Mouse (Mus musculus): ENCODE measurements around the gene Col11a2. TPM values are rescaled to one million over a fixed set of nuclear protein-coding genes. Genes with fewer than 3 reads are reported as not detected.

Col11a2 gene
- total RNA-seq, 2 experiments from 2014 or later: 1.2 to 2.1 TPM

DNA sequence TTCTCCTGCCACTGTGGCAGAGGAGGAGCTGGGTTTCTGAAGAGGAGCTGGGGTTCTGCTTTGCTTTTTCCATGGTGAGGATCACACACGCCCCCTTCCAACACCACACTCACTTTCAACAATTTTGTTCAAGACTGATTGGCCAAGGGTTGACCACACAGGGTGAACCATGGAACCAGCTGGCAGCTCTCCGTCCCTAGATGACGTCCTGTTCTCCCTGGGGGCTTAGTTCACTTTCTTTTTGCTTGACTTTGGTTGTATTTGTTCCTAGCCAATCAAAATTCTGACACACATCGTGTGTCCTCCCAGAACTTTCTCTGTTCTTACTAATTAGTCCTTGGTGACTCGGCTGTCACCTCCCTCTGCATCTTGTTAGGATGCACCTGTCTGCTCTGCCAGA is 58.0 kb downstream of the Col11a2 start:
- peak; percentile 34 for ATAC-seq (replicated peaks; ENCODE audit: poor library complexity, severe bottlenecking)

DNA sequence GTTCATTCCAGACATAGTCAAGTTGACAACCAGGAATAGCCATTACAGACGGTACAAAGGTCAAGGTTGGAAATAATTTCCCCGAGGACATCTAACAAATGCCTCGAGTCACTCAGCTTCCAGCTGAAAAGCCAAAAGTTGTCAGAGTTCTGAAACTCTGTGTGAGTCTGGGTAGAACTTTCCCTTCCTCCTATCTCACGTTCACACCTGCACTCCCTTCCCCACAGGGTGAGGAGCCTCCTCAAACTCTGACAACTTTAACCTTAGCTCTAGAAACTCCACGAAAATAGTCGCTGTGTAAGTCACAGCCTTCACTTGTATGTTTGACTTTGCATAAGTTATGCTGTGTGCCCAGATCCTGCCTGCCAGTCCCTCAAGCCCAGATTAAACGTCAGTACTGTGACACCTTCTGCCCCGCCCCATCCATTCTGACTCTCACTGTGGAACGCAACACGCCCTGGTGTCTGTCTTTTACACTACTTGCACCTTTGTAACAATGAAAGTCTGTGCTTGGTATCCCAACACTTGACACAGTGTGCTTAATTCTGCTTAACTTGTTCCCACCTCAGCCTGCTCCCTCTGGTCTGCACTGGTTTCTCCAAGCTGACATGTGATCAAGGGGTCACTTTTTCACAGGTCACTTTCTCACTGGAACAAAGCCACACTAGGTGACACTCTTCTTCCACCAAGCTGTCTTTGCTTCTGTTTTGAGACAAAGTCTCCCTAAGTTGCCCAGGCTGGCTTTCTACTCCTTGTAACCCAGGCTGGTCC is 59.7 kb downstream of the Col11a2 start:
- no peak for ATAC-seq (replicated peaks; ENCODE audit: poor library complexity, severe bottlenecking)

DNA sequence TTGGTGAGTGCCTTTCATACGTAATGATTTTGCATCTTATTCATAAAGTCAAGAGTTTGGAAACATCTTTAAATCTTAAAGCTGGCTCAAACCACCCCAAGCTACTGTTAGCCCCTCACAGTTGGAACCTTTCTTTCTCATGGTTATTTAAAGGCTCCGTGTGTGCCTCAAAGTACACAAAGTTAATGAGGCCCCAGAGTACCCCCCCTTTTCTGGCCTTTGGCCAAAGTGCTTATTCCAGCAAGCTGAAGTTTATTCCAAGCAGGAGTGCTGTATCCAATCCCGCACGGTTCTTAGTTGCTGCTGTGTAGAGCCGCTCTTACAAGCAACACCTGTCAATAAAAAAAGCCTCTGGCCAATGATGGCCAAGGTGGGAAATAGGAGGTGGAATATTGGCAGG is 60.3 kb downstream of the Col11a2 start:
- ATAC-seq (replicated peaks; ENCODE audit: poor library complexity, severe bottlenecking): no peak

DNA sequence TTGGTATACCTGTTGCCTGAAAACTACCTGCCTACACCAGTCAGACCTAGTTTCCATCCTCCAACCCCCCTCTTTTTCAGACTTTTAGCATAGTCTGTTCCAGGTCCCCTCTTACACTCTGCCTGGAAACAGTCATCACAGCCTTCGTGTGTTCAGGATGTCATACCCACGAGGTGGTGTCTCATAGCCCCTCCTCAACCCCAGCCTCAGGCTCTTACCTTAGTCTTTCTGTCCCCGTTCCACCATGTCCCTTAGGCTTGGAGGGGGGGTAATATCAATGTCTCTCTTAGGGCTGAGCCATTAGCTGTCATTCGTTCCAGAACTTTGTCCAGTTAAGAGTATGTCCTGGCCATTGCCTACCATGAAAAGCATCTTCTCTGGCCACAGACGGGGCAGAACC is 61.9 kb downstream of the Col11a2 start:
- no peak for ATAC-seq (replicated peaks; ENCODE audit: poor library complexity, severe bottlenecking)

DNA sequence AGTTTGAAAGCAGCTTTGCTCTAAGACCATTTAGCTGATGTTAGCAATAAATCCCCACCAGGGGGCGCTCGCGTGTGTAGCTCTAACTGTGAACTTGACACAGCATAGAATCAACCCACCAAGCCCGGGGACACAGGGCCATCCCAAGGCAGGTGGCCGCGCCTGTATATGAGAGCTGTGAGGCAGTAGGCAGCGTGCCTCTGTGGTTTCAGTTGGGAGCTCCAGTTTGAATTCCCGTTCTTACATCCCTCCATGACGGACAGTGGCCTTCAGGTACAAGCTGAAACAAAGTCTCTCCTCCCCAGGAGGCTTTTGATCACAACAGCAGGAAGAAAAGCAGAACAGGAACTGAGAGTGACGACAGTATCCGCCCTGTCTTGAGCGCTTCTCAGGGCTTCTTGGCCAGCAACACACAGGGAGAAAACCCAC is 62.4 kb downstream of the Col11a2 start:
- peak; percentile 81 for ATAC-seq (replicated peaks; ENCODE audit: poor library complexity, severe bottlenecking)

DNA sequence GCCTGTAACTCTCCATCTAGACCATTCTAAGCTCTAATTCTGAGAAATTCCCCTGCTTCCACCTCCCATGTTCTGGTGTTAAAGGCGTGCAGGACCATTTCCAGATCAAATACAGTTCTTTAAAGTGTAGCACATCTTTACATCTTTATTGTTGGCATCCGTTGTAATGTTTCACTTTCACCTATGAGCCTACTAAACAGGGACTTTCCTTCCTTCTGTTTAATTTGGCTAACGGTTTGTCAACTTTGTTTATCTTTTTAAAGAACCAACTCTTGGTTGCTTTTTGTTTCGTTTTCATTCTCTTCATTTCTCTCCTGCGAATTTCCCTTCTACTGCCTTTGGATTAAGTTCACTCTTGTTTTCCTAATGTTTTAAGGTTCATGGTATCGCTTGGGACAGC is 63.6 kb downstream of the Col11a2 start:
- no peak for ATAC-seq (replicated peaks; ENCODE audit: poor library complexity, severe bottlenecking)

DNA sequence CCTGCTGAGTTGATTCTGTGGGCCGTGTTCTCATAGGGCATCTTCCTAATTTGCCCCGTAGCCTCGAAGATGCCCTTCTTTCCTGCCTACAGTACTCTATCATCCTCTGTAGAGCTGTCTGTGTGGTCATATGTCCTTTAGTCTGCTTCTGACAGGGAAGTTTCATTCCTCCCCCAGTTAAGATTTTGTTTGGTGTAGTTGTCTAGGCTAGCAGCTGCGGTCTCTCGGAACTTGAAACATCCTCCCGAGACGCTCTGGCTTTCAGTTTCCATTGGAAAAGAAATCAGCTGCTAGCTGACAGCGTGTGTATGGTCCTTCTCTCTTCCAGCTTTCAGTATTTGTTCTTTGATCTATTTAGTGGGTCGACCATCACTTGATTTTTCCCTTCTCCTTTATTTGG is 65.6 kb downstream of the Col11a2 start:
- ATAC-seq (replicated peaks; ENCODE audit: poor library complexity, severe bottlenecking): no peak

DNA sequence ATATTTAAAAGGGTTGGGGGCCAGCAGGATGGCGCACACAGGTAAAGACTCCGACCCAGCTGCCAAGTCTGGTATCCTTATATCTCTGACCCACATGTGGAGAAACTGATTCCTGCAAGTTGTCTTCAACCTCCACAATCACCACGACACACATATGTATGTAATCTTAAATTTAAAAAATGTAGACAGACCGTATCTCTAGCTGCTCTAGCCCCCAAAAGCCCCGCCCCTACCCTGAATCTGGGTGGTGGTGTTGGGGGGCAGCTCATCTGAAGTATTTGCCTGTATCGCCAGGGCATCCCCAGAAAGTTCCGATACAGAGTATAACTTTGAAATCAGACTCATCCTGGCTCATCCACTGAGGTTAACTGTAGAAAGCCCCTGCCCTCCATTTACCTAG is 67.3 kb downstream of the Col11a2 start:
- no peak for ATAC-seq (replicated peaks; ENCODE audit: poor library complexity, severe bottlenecking)

DNA sequence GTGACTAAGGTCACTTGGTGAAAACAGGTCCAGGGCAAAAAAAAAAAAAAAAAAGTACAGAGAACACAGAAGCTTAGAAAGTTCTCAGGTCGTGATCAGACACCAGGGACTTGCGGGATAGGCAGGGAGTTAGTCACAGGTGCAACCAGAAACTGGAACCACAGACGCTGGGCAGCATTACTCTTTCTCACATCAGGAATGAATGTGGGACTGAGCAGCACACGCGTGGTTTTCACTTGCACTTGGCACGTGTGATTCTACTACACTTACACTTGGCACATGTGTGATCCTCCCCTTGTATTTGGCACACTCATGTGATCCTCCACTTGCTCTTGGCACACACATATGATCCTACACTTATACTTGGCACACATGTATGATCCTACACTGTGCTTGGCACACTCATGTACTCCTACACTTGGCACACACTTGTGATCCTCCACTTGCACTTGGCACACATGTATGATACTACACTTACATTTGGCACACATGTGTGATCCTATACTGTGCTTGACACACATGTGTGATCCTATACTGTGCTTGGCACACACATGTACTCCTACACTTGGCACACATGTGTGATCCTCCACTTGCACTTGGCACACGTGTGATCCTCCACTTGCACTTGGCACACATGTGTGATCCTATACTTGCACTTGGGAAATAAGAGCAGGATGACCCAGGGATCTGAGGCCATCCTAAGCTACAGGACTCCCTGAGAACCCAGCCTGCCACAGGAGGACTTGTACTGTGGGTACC is 68.1 kb downstream of the Col11a2 start:
- no peak for ATAC-seq (replicated peaks; ENCODE audit: poor library complexity, severe bottlenecking)

DNA sequence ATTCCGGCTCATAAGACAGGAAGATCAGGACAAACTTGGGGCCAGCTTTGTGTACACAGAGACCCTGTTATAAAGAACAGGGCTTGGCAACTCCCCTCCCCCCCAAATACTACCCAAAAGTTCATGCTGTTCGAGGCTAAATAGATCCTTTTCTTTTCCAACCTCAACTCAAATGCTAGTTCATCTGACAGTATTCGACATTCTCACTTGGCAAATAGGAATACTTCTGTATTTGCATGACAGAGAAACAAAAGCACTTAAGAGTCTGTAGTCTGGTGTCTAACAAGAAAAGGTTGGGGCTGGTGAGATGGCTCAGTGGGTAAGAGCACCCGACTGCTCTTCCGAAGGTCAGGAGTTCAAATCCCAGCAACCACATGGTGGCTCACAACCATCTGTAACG is 69.2 kb downstream of the Col11a2 start:
- ATAC-seq (replicated peaks; ENCODE audit: poor library complexity, severe bottlenecking): no peak

DNA sequence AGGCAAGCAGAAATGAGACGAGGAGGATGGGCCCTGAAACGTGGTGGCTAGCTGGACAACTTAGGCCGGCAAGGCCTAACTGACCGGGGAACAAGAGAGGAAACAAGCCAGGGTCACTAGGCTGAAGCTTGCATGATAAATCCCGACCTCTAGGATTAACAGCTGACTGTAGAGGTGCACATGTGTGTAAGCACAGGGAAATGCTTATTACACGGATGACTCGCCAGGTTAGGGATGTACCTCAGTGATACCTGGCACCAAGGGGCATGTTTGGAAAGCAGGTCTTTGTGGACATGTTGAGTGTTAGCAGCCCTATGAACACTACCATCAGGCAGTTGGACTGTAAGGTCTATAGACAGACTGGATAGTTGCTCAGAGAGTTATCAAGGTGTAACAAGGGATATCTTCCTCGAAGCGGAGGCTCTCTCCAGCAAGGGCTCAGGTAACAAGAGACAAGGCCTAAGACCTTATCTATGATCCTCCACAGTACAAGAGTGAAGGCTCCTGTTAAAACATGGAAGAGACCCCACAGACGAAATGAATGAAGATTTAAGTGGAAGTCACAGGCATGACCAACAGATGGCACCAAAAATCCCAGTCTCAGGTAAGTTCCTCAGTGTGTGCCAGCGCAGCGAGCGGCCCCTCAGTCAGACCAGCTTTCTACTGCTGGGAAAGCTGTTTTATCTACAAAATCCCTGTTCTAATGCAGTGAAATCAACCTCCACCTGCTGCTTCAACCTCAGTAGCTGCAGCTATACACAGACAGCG is 70.0 kb downstream of the Col11a2 start:
- peak; percentile 7; the same call in 1 of the 2 replicates for ATAC-seq (replicated peaks; ENCODE audit: poor library complexity, severe bottlenecking)

DNA sequence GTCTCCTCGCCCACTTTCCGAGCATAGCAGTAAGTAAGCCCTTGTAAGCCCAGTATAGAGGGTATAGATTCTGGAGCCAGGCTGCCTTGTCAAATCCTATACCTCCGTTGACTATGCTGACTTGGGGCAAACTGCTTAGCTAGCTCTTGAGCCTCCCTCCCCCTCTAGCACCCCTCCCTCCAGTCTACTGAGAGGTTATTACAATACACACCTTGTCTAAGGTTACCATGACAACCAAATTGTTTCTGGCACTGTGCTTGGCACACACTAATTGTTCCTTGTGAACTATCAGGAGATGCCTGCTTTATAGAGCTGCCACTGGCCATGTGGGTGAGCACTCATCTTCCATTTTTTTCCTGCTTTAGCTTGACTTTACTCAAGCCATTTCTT is 70.6 kb downstream of the Col11a2 start:
- ATAC-seq (replicated peaks; ENCODE audit: poor library complexity, severe bottlenecking): 0 out of 2 replicates have a peak, but pooled peaks have one; percentile 9

DNA sequence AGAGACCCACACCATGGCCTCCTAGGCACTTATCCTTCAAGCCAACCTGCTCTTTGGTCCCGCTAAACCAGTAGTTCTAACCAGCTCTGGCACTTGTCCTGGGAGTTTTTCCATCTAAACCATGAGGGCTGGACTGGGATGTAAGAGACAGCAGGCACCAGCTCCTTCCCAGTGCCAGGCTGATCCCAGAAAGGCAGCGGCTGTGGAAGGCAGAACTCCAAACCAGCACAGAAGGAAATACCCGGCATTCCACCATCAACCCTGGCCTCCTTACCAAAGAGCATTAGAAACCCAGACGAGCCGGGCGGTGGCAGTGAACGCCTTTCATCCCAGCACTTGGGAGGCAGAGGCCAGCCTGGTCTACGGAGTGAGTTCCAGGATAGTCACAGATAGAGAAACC is 71.1 kb downstream of the Col11a2 start:
- ATAC-seq (replicated peaks; ENCODE audit: poor library complexity, severe bottlenecking): no peak

DNA sequence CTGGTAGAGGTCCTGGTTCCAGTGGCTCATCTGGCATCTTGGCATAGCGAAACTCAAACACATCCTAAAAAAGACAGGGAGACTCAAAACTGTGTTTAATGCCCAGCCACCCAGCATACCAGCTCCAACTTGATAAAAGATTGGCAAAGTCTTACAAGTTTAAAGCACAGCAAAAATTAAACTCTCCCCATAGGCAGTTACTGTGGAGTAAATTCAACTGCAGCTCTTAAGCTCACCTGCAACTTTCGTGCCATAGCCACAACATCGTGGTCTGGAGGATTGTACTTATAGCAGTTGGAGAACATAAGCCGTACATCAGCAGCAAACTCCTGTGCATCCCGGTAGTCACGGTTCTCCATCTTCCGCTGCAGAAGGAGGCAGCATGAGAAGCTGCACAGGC is 74.9 kb downstream of the Col11a2 start:
- no peak for ATAC-seq (replicated peaks; ENCODE audit: poor library complexity, severe bottlenecking)

Other genes with a start within 250 kb of the Col11a2 start
Only the 30 nearest of the 33 such genes appear.
- gene Rps28, start 214.9 kb upstream of the Col11a2 start, total RNA-seq (2014; fragmentation: Nextera tagmentation): 3,502 and 3,517 TPM in 2 replicates
- 2,416 and 2,576 TPM in 2 replicates for gene Rps28, start 214.9 kb upstream of the Col11a2 start, total RNA-seq (2017)
- 282 and 300 TPM in 2 replicates for gene Ndufa7, start 214.9 kb upstream of the Col11a2 start, total RNA-seq (2014; fragmentation: Nextera tagmentation)
- gene Ndufa7, start 214.9 kb upstream of the Col11a2 start, total RNA-seq (2017): 133 and 200 TPM in 2 replicates
- 21.9 and 35.5 TPM in 2 replicates for gene Cd320, start 196.3 kb upstream of the Col11a2 start, total RNA-seq (2014; fragmentation: Nextera tagmentation)
- 20.3 and 31.3 TPM in 2 replicates for gene Cd320, start 196.3 kb upstream of the Col11a2 start, total RNA-seq (2017)
- gene Gm7029, start 165.6 kb upstream of the Col11a2 start, total RNA-seq (2014; fragmentation: Nextera tagmentation): not detected in 2 replicates
- not detected in 2 replicates for gene Gm7029, start 165.6 kb upstream of the Col11a2 start, total RNA-seq (2017)
- gene Kifc1, start 148.8 kb upstream of the Col11a2 start, total RNA-seq (2014; fragmentation: Nextera tagmentation): 9.5 and 13.9 TPM in 2 replicates
- gene Kifc1, start 148.8 kb upstream of the Col11a2 start, total RNA-seq (2017): 31.3 and 35.8 TPM in 2 replicates
- gene Platr17, start 134.3 kb upstream of the Col11a2 start, total RNA-seq (2014; fragmentation: Nextera tagmentation): 0.98 and 1.4 TPM in 2 replicates
- gene Platr17, start 134.3 kb upstream of the Col11a2 start, total RNA-seq (2017): 0.46 TPM in 1 of 2 replicates, not detected in the other
- gene Daxx, start 130.0 kb upstream of the Col11a2 start, total RNA-seq (2014; fragmentation: Nextera tagmentation): 44.7 and 55.1 TPM in 2 replicates
- 22.4 and 40.6 TPM in 2 replicates for gene Daxx, start 130.0 kb upstream of the Col11a2 start, total RNA-seq (2017)
- gene Tapbp, start 123.5 kb upstream of the Col11a2 start, total RNA-seq (2014; fragmentation: Nextera tagmentation): 68.2 and 76.8 TPM in 2 replicates
- 48.0 and 57.7 TPM in 2 replicates for gene Tapbp, start 123.5 kb upstream of the Col11a2 start, total RNA-seq (2017)
- 11.9 and 22.0 TPM in 2 replicates for gene Zbtb22, start 123.5 kb upstream of the Col11a2 start, total RNA-seq (2014; fragmentation: Nextera tagmentation)
- gene Zbtb22, start 123.5 kb upstream of the Col11a2 start, total RNA-seq (2017): 16.8 and 23.9 TPM in 2 replicates
- gene Rgl2, start 109.9 kb upstream of the Col11a2 start, total RNA-seq (2014; fragmentation: Nextera tagmentation): 44.6 and 78.3 TPM in 2 replicates
- gene Rgl2, start 109.9 kb upstream of the Col11a2 start, total RNA-seq (2017): 35.5 and 35.8 TPM in 2 replicates
- gene Pfdn6, start 99.1 kb upstream of the Col11a2 start, total RNA-seq (2014; fragmentation: Nextera tagmentation): 177 and 226 TPM in 2 replicates
- 149 and 168 TPM in 2 replicates for gene Pfdn6, start 99.1 kb upstream of the Col11a2 start, total RNA-seq (2017)
- 41.4 and 56.6 TPM in 2 replicates for gene Wdr46, start 98.8 kb upstream of the Col11a2 start, total RNA-seq (2014; fragmentation: Nextera tagmentation)
- 48.6 and 53.9 TPM in 2 replicates for gene Wdr46, start 98.8 kb upstream of the Col11a2 start, total RNA-seq (2017)
- gene B3galt4, start 87.9 kb upstream of the Col11a2 start, total RNA-seq (2014; fragmentation: Nextera tagmentation): 3.2 and 3.3 TPM in 2 replicates
- 3.2 and 4.0 TPM in 2 replicates for gene B3galt4, start 87.9 kb upstream of the Col11a2 start, total RNA-seq (2017)
- 38.4 and 39.2 TPM in 2 replicates for gene Vps52, start 83.6 kb upstream of the Col11a2 start, total RNA-seq (2014; fragmentation: Nextera tagmentation)
- gene Vps52, start 83.6 kb upstream of the Col11a2 start, total RNA-seq (2017): 18.6 and 19.2 TPM in 2 replicates
- gene Rps18, start 83.4 kb upstream of the Col11a2 start, total RNA-seq (2014; fragmentation: Nextera tagmentation): 4,404 and 5,660 TPM in 2 replicates
- gene Rps18, start 83.4 kb upstream of the Col11a2 start, total RNA-seq (2017): 1,485 and 1,727 TPM in 2 replicates
- gene H2-K1, start 39.1 kb upstream of the Col11a2 start, total RNA-seq (2014; fragmentation: Nextera tagmentation): 1,023 and 1,149 TPM in 2 replicates
- gene H2-K1, start 39.1 kb upstream of the Col11a2 start, total RNA-seq (2017): 564 and 822 TPM in 2 replicates
- gene Ring1, start 14.8 kb upstream of the Col11a2 start, total RNA-seq (2014; fragmentation: Nextera tagmentation): 14.5 and 19.8 TPM in 2 replicates
- 9.9 and 14.0 TPM in 2 replicates for gene Ring1, start 14.8 kb upstream of the Col11a2 start, total RNA-seq (2017)
- gene H2-Ke6, start 11.4 kb upstream of the Col11a2 start, total RNA-seq (2014; fragmentation: Nextera tagmentation): 35.4 and 67.3 TPM in 2 replicates
- gene H2-Ke6, start 11.4 kb upstream of the Col11a2 start, total RNA-seq (2017): 27.1 and 30.1 TPM in 2 replicates
- gene Slc39a7, start 7.8 kb upstream of the Col11a2 start, total RNA-seq (2014; fragmentation: Nextera tagmentation): 41.0 and 56.8 TPM in 2 replicates
- gene Slc39a7, start 7.8 kb upstream of the Col11a2 start, total RNA-seq (2017): 99.8 and 103 TPM in 2 replicates
- gene Rxrb, start 7.6 kb upstream of the Col11a2 start, total RNA-seq (2014; fragmentation: Nextera tagmentation): 51.0 and 55.4 TPM in 2 replicates
- 40.5 and 47.2 TPM in 2 replicates for gene Rxrb, start 7.6 kb upstream of the Col11a2 start, total RNA-seq (2017)
- 6.4 and 15.0 TPM in 2 replicates for gene H2-Oa, start 52.9 kb downstream of the Col11a2 start, total RNA-seq (2014; fragmentation: Nextera tagmentation)
- 1.7 and 7.6 TPM in 2 replicates for gene H2-Oa, start 52.9 kb downstream of the Col11a2 start, total RNA-seq (2017)
- 97.2 and 116 TPM in 2 replicates for gene H2-DMa, start 80.1 kb downstream of the Col11a2 start, total RNA-seq (2014; fragmentation: Nextera tagmentation)
- 40.2 and 41.8 TPM in 2 replicates for gene H2-DMa, start 80.1 kb downstream of the Col11a2 start, total RNA-seq (2017)
- gene Brd2, start 83.2 kb downstream of the Col11a2 start, total RNA-seq (2014; fragmentation: Nextera tagmentation): 165 and 218 TPM in 2 replicates
- gene Brd2, start 83.2 kb downstream of the Col11a2 start, total RNA-seq (2017): 273 and 284 TPM in 2 replicates
- 3.2 and 3.6 TPM in 2 replicates for gene H2-DMb2, start 103.9 kb downstream of the Col11a2 start, total RNA-seq (2014; fragmentation: Nextera tagmentation)
- 3.8 and 7.1 TPM in 2 replicates for gene H2-DMb2, start 103.9 kb downstream of the Col11a2 start, total RNA-seq (2017)
- 55.3 and 56.9 TPM in 2 replicates for gene H2-DMb1, start 113.6 kb downstream of the Col11a2 start, total RNA-seq (2014; fragmentation: Nextera tagmentation)
- gene H2-DMb1, start 113.6 kb downstream of the Col11a2 start, total RNA-seq (2017): 47.9 and 48.5 TPM in 2 replicates
- 45.4 and 60.7 TPM in 2 replicates for gene Tap1, start 148.1 kb downstream of the Col11a2 start, total RNA-seq (2014; fragmentation: Nextera tagmentation)
- gene Tap1, start 148.1 kb downstream of the Col11a2 start, total RNA-seq (2017): 81.6 and 89.7 TPM in 2 replicates
- gene Psmb9, start 148.3 kb downstream of the Col11a2 start, total RNA-seq (2014; fragmentation: Nextera tagmentation): 144 and 147 TPM in 2 replicates
- gene Psmb9, start 148.3 kb downstream of the Col11a2 start, total RNA-seq (2017): 103 and 141 TPM in 2 replicates
- gene Psmb8, start 158.3 kb downstream of the Col11a2 start, total RNA-seq (2014; fragmentation: Nextera tagmentation): 391 and 417 TPM in 2 replicates
- 462 and 464 TPM in 2 replicates for gene Psmb8, start 158.3 kb downstream of the Col11a2 start, total RNA-seq (2017)
- 23.2 and 40.2 TPM in 2 replicates for gene Tap2, start 164.1 kb downstream of the Col11a2 start, total RNA-seq (2014; fragmentation: Nextera tagmentation)
- gene Tap2, start 164.1 kb downstream of the Col11a2 start, total RNA-seq (2017): 62.7 and 69.6 TPM in 2 replicates
- gene H2-Ob, start 199.5 kb downstream of the Col11a2 start, total RNA-seq (2014; fragmentation: Nextera tagmentation): 8.3 and 13.9 TPM in 2 replicates
- 2.1 and 2.3 TPM in 2 replicates for gene H2-Ob, start 199.5 kb downstream of the Col11a2 start, total RNA-seq (2017)